Mouse (Mus musculus) liver, adult (tissue): ENCODE data around the gene Fndc8.
A peak's percentile ranks its signal among the peaks of the same experiment; 100 is the strongest.

Experiments used
- GATA4 ChIP-seq: IDR thresholded peaks from 2 replicates; pipeline ENCODE4 v1.6.1; 2014; ENCODE audit warnings: mild to moderate bottlenecking, low read length; ENCODE audit not compliant: insufficient replicate concordance

The Fndc8 gene

GRCm38 (mm10) chr11:82891936-82892335 is at the start of gene Fndc8:
Fndc8 (plus strand) TSS chr11:82892124.
- no peak for TF ChIP-seq GATA4

- no peak for TF ChIP-seq GATA4
Observed at GRCm38 (mm10) chr11:82844771-82845414, 47.0 kb upstream of the Fndc8 start.

- TF ChIP-seq GATA4, result no peak
Observed at GRCm38 (mm10) chr11:82845415-82846078, 46.4 kb upstream of the Fndc8 start.

- TF ChIP-seq GATA4, result no peak
Observed at GRCm38 (mm10) chr11:82846079-82846436, 45.9 kb upstream of the Fndc8 start.

- no peak for TF ChIP-seq GATA4
Observed at GRCm38 (mm10) chr11:82846938-82847337, 45.0 kb upstream of the Fndc8 start.

GRCm38 (mm10) chr11:82847571-82848000 is 44.3 kb upstream of the Fndc8 start:
- TF ChIP-seq GATA4, result no peak

- TF ChIP-seq GATA4, result no peak
Observed at GRCm38 (mm10) chr11:82850259-82850658, 41.7 kb upstream of the Fndc8 start.

GRCm38 (mm10) chr11:82852115-82852514 is 39.8 kb upstream of the Fndc8 start:
- no peak for TF ChIP-seq GATA4

GRCm38 (mm10) chr11:82852540-82852939 is 39.4 kb upstream of the Fndc8 start:
- TF ChIP-seq GATA4, result no peak

- no peak for TF ChIP-seq GATA4
Observed at GRCm38 (mm10) chr11:82852958-82853357, 39.0 kb upstream of the Fndc8 start.

GRCm38 (mm10) chr11:82854111-82854510 is 37.8 kb upstream of the Fndc8 start:
- TF ChIP-seq GATA4, result no peak

GRCm38 (mm10) chr11:82855327-82855973 is 36.5 kb upstream of the Fndc8 start:
- no peak for TF ChIP-seq GATA4

GRCm38 (mm10) chr11:82856032-82856431 is 35.9 kb upstream of the Fndc8 start:
- TF ChIP-seq GATA4, result no peak

- TF ChIP-seq GATA4, result peak; percentile 69; the same call in 1 of the 2 replicates
Observed at GRCm38 (mm10) chr11:82857307-82857848, 34.5 kb upstream of the Fndc8 start.

- TF ChIP-seq GATA4, result no peak
Observed at GRCm38 (mm10) chr11:82860759-82861158, 31.2 kb upstream of the Fndc8 start.

- no peak for TF ChIP-seq GATA4
Observed at GRCm38 (mm10) chr11:82861558-82861957, 30.4 kb upstream of the Fndc8 start.

- no peak for TF ChIP-seq GATA4
Observed at GRCm38 (mm10) chr11:82862638-82863037, 29.3 kb upstream of the Fndc8 start.

- TF ChIP-seq GATA4, result no peak
Observed at GRCm38 (mm10) chr11:82863059-82863458, 28.9 kb upstream of the Fndc8 start.
